Mouse (Mus musculus) adrenal gland, postnatal 14 days (tissue): ENCODE measurements around the gene Tulp3. TPM values are rescaled to one million over a fixed set of nuclear protein-coding genes. Genes with fewer than 3 reads are reported as not detected.
"Not testable (repeated sequence)": the region's sequence is repeated elsewhere in the genome, so short reads cannot be mapped to it uniquely, and the experiment has no call there.

ENCODE experiments used
- DNase-seq: peaks from one replicate; pipeline ENCODE4 v3.0.0; 2021; ENCODE audit warnings: mixed read lengths
- long read RNA-seq, 2 experiments: library from polyadenylated mRNA; stranded (forward); transcript quantifications; one replicate each; pipeline ENCODE4 v2.0.0; 2021
- total RNA-seq: library from RNA; stranded (reverse); gene quantifications from 2 replicates; pipeline ENCODE4 v1.2.3, GENCODE M21; 2021

Tulp3 gene
- total RNA-seq: 28.9 and 36.7 TPM in 2 replicates
- long read RNA-seq, experiment 1, partial matches to known transcripts: 0 of 8 reads
- long read RNA-seq, experiment 1, other reads (novel, unspliced or antisense): 6 of 8 reads
- long read RNA-seq, experiment 2, partial matches to known transcripts: 0 of 5 reads
- long read RNA-seq, experiment 2, other reads (novel, unspliced or antisense): 4 of 5 reads

DNA sequence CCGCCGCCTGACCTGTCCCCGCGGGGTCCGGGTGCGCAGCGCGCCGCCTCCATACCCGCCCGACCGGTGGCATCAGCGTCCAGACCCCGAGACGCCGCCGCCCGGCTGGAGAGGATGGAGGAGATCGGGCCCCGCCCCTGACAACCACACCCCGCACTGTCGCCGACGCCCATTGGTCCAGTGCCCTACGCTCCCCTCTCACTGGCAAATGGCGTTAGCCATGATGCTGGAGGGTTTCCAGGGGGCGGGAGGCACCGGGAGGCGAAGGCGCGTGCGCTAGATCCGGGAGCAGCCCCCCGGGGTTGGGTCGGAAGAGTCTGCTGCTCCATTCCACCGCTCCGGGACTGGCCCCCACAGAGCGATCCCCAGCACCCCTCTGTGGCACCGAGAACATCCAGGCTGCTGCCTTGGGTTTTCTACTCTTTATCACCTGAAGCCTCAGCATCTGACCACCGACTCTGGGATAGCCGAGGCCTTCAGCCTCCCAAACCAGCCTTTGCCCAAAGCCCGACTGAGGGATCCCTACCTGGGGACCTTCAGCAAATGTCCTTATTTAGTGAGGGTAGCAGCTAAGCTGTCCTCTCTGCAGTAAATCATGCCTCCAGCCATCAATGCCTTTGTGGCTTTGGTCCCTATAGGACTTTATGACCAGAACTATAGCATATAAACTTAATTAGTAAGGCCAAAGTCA is at the start of gene Tulp3:
TSS of gene Tulp3 (minus strand) at position 126 of the 691 bp plus-strand sequence.
- peak; percentile 99 for DNase-seq

DNA sequence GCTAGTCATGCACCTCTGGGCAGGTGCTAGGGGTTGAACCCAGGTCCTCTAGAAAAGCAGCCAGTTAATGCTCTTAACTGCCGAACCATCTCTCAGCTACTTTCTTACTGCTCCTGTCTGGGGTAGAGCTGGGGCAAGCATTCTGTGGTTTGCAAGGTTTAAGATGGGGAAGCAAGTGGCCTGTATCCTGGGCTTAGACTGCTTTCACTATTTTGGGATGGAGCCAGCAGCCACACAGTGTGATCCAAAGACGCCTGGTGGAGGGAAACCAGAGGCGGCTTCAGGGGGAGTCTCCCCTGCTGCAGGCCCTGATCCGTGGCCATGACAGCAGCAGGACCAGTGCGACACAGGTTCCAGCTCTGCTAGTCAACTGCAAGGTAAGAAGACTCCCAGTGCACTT is 49.1 kb upstream of the Tulp3 start:
- DNase-seq: peak; percentile 30

DNA sequence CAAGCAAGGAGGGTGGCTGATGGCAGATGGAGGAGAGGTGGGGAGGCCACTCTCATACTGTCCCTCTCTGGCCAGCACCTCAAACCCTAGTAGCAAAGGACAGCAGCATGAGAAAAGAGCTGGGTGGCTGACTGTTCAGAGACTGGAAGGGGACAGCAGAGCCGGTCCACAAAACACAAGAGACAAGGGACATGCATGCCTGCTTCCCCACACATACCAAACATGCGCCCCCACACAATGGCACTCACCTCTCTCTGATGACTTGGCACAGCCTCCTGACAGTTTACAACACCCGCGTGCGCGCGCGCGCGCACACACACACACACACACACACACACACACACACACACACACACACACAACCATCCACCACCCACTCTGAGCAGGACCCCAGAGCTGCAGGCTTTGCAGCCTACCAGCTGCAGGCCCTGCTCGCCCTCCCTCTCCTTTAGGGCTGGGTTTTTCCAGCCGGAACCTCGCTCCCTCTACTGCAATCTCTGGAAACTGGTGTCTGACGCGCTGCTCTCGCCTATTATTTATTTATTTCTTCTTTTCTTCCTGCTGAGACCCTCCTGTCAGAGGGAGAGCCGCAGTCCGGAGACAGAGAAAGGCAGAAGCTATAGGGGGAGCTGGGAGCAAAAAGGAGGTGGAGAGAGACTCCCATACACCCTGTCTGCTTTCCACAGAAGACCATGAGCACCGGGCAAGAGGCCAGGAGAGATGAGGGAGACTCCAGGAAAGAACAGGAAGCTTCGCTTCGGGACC is 44.0 kb upstream of the Tulp3 start:
- DNase-seq: peak; percentile 61

DNA sequence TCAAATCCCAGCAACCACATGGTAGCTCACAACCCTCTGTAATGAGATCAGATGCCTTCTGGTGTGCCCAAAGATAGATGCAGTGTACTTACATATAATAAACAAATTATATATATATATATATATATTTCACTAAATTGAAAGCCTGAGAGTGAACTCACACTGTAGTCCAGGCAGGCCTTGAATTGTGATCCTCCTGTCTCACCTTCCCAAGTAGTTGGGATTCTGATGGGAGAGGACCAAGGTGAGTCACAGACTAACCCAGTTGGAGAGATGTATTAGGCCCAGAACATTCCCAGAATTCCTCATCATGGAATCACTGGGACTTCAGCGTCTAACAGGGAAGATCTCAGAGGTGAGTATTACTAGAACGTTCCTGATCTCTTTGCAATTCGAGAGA is 43.3 kb upstream of the Tulp3 start, which contains the start of gene Nrip2:
TSS of gene Nrip2 (plus strand) at position 301 of the 400 bp plus-strand sequence.
- DNase-seq: no peak

- DNase-seq: peak; percentile 86
Measured at GRCm38 (mm10) chr6:128397574-128398261, 42.1 kb upstream of the Tulp3 start.

GRCm38 (mm10) chr6:128390683-128391082 is 35.0 kb upstream of the Tulp3 start:
- no peak for DNase-seq

DNA sequence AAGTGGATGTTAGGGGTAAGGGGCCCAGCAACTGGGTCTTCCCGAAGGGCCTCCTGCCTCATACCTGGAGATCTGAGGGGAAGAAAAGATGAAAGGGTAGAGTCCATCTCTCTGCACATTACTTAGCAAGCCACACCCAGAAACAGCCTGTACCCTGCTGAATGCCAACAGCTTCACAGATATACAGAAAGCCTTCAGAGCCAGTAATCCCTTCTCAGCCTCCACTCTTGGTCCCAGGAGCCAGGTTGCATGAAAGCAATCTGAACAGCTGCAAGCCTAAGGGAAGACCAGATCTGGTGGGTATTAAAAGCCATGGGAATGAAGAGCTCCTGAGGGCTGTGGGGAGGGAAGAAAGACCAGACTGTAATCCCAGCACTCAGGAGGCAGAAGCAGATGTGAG is 33.5 kb upstream of the Tulp3 start:
- no peak for DNase-seq

DNA sequence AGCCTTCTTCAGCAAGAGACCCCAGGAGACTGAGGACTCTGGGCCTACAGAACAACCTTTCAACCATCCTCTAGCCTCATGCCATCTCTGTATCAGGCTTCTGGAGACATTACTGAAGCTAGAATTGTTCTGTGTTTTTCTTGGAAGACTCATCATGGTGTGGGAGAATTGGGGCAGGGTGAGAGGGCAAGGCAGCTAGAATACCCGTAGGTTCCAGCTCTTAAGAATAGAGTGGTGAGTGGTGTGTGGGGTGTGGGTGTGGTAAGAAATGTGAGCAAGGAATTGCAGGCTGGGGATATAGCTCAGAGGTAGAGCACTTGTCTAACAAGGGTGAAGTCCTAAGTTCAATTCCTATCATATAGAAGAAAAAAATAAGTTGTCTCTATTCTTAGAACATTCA is 29.4 kb upstream of the Tulp3 start:
- DNase-seq: no peak

- DNase-seq: no peak
Measured at GRCm38 (mm10) chr6:128383752-128384151, 28.1 kb upstream of the Tulp3 start.

DNA sequence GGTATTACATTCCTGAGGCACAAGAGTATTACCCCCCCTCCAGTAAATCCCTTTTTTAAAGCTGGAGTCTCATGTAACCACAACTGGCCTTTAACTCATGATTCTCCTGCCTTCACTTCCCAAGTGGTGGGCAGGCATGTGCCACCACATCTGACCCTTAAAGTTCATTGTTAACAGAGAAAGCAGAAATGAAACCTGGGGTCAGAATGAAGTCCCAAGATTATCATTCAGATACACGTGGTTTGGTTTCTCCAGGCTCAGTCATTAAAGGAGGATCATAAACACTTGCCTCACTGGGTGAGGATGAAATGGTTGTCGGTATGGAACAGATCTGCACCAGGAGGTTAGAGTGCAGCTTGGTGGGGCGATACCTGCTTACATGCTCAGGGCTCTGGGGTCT is 25.6 kb upstream of the Tulp3 start:
- no peak for DNase-seq

DNA sequence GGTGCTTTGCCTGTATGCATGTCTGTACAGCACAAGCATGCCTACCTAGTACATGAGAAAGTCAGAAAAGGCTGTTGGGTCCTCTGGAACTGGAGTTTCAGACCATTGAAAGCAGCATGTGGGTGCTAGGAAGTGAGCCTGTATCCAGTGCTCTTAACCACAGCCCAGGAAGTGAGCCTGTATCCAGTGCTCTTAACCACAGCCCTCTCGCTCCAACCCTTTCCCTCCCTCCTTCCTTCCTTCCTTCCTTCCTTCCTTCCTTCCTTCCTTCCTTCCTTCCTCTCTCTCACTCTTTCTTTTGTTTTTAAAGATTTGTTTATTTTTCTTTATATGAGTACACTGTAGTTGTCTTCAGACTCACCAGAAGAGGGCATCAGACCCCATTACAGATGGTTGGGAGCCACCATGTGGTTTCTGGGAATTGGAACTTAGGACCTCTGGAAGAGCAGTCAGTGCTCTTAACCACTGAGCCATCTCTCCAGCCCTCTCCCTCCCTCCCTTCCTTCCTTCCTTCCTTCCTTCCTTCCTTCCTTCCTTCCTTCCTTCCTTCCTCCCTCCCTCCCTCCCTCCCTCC is 25.0 kb upstream of the Tulp3 start:
- DNase-seq: not testable (repeated sequence)

DNA sequence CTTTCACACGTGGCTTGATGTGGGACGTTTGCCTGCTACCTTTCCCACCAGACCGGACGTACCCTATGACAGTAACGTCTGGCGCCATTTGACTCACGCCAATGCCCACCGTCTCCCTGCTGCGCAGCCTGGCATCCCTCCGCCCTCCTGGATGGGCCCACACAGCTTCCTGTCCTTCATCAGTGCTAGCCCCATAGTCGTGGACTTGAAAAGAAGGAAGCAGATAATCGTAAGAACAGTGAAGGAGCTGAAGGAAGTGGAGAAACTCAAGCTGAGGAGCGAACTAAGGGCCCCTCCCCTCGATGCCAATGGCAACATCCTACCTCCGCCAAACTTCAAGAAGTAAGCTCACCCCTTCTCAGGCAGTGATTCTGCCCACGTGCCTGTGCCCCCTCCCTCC is 24.0 kb upstream of the Tulp3 start:
- no peak for DNase-seq

GRCm38 (mm10) chr6:128376371-128377085 is 20.9 kb upstream of the Tulp3 start:
- no peak for DNase-seq

DNA sequence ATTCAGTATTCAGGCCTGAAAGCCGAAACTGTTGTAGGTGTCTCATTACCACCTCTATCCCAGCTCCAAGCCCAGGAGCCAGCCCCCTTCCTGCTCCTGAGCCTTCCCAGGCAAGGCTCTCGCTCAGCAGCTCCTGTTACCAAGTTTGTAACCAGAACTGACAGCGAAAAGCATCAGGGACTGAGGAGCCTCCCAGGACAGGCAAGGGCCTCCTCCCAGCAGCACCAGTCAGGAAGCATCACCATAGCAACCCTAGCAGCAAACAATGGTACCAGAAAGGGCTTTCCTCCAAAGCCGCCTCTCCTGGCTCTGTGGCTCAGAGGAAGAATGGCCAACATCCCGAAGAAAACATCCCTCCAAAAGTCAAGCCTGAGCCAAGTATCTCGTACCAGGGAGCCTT is 19.5 kb upstream of the Tulp3 start, which contains the start of the genes Tex52 and Gm44596:
TSS of gene Tex52 (plus strand) at position 265 of the 400 bp plus-strand sequence.
TSS of gene Gm44596 (plus strand) at position 312 of the 400 bp plus-strand sequence.
- no peak for DNase-seq

- no peak for DNase-seq
Measured at GRCm38 (mm10) chr6:128370040-128370439, 14.4 kb upstream of the Tulp3 start.

DNA sequence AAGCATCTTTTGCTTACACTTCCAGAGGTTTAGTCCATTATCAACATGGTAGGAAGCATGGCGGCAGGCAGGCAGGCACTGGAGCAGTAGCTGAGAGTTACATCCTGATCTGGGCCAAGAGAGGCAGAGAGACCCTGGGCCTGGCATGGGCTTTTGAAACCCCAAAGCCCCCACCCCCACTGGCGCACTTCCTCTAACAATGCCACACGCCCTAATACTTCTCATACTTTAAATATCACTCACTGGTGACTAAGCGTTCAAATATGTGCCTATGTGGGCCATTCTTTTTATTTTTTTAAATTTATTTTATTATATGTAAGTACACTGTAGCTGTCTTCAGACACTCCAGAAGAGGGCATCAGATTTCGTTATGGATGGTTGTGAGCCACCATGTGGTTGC is 10.8 kb upstream of the Tulp3 start:
- no peak for DNase-seq

DNA sequence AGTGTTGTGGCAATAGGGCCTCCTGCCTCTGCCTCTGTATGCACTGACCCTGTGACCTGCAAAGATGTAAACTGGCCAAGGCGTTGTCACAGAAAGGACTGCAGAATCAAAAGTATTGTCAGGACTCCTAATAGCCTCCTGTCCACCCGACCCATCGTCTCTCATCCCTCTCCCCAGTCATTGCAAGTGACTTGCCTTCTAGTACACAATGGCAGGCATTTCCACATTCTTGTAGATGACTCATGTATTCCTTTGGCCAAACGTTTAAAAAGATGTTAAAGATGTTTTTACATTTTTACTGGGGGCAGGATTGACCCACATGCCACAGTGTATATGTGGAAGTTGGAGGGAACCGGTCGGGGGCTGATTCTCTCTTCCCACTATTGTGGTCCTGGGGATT is 9.1 kb upstream of the Tulp3 start:
- no peak for DNase-seq

GRCm38 (mm10) chr6:128363007-128363825 is 7.6 kb upstream of the Tulp3 start:
- peak; percentile 46 for DNase-seq

DNA sequence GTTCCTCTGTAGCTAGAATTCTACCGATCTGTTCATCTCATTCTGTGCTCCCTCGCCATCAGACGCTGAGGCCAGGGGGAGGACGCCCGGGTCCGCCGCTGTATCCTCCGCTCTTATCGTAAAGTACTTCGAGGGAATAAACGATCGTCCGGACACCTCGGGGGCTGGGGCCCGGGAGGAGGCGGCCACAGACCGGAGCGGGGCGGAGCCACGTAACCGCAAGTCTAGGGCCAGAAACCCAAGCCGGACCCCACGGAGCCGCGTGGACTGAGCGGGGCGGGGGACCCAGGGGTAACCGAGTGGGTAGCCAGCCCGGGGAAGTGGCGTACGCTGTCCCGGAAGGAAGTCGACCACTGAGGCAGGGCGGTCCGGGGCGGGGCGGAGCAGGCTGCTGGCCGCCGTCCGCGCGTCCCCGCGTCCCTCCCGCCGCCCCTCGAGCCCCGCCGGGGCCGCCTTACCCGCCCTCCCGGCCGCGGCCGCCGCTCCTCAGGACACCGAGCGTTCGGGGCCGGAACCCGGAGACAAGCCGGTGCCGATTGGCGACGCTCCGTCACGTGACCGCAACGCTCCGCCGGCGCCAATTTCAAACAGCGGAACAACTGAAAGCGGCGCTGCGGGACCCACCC is 6.8 kb upstream of the Tulp3 start, which contains the start of the genes Rhno1 and Foxm1:
TSS of gene Rhno1 (minus strand) at position 531 of the 626 bp plus-strand sequence.
TSS of gene Foxm1 (plus strand) at position 587 of the 626 bp plus-strand sequence.
- DNase-seq: peak; percentile 91

DNA sequence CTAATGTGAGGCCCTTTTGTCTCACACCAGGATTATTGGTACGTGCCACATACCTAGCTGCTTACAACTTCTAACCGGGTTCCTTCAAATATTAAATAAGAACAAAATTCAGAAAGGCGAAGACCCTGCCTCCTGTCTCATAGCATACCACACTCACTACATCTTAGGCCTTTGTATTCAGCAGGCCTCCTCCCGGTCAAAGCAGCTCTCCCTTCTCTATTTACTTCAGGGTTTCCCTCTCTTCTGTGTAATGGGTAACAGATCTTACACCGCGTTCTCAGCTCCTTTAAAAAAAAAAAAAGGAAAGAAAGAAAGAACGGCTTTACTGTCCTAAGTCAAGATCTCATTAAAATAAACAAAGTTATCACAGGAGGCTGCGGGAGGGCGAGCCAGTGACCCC is 6.2 kb upstream of the Tulp3 start:
- no peak for DNase-seq
